Mouse (Mus musculus) testis, adult 2 months (tissue): Measurements from ENCODE around the gene 1700025G04Rik. TPM values are rescaled to one million over a fixed set of nuclear protein-coding genes. Genes with fewer than 3 reads are reported as not detected.

Source experiments
- H3K27ac ChIP-seq: fragments of 200-500 bp; 2 replicates; pipeline ENCODE4 v1.5.1; 2012; ENCODE audit warnings: low read depth, low read length; ENCODE audit not compliant: control insufficient read depth, insufficient read depth
- H3K27me3 ChIP-seq: fragments of 200-500 bp; 2 replicates; pipeline ENCODE4 v1.6.1; 2012; ENCODE audit warnings: mild to moderate bottlenecking, low read length, moderate library complexity; ENCODE audit not compliant: control insufficient read depth, insufficient read depth
- H3K36me3 ChIP-seq: fragments of 200-500 bp; 2 replicates; pipeline ENCODE4 v1.6.1; 2012; ENCODE audit warnings: mild to moderate bottlenecking, low read length; ENCODE audit not compliant: control insufficient read depth, insufficient read depth
- H3K4me1 ChIP-seq: fragments of 200-500 bp; 2 replicates; pipeline ENCODE4 v1.6.1; 2012; ENCODE audit warnings: low read length; ENCODE audit not compliant: control insufficient read depth, insufficient read depth
- H3K4me3 ChIP-seq: fragments of 200-500 bp; 2 replicates; pipeline ENCODE4 v1.5.1; 2012; ENCODE audit warnings: low read depth, mild to moderate bottlenecking, low read length, moderate library complexity, mixed read lengths; ENCODE audit not compliant: control insufficient read depth
- CTCF ChIP-seq: fragments of 200-500 bp; IDR thresholded peaks from 2 replicates; pipeline ENCODE4 v1.5.1; 2012; ENCODE audit warnings: low read depth, mild to moderate bottlenecking, inconsistent platforms, low read length, moderate library complexity; ENCODE audit not compliant: control insufficient read depth, insufficient read depth, insufficient replicate concordance
- POLR2A ChIP-seq: fragments of 200-500 bp; IDR thresholded peaks from 2 replicates; pipeline ENCODE4 v1.6.1; 2012; ENCODE audit warnings: low read depth, mild to moderate bottlenecking, inconsistent platforms, low read length, moderate library complexity; ENCODE audit not compliant: control insufficient read depth
- polyA plus RNA-seq: library from polyadenylated mRNA; depleted of rRNA; stranded (reverse); fragments of >200 nt; gene quantifications from 2 replicates; pipeline ENCODE4 v1.2.3, GENCODE M21; 2012

Gene 1700025G04Rik
- polyA plus RNA-seq, 1 experiment, result 12.0 TPM

DNA sequence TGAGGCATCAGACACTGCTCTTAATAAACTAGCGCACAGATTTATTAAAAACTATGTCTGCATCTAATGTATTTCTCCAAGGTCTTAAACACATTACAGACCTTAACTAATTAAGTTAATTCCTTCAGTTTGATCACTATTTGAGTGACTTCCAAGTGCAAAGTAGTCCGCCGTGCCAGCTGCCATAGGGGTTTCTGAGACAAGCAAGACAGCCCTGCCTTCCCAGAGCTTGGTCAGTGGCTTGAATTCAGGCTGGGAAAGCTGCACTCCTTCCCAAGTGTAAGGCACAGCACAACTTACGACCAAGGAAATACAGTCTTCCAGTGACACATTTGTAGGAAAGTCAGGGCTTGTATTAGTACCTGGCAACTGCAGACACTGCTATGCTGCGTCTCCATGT is 4.4 kb downstream of the 1700025G04Rik start:
- TF ChIP-seq CTCF, result no peak
- no peak for TF ChIP-seq POLR2A
- Histone ChIP-seq H3K27me3 (no peaks in the 10 kb centered on the region; the same call in 1 of the 2 replicates), H3K27ac (no peak overlapping the region), H3K4me3 (no peak overlapping the region), H3K36me3 (no peaks in the 10 kb centered on the region), H3K4me1 (peaks cover 10% of the 10 kb centered on the region)

DNA sequence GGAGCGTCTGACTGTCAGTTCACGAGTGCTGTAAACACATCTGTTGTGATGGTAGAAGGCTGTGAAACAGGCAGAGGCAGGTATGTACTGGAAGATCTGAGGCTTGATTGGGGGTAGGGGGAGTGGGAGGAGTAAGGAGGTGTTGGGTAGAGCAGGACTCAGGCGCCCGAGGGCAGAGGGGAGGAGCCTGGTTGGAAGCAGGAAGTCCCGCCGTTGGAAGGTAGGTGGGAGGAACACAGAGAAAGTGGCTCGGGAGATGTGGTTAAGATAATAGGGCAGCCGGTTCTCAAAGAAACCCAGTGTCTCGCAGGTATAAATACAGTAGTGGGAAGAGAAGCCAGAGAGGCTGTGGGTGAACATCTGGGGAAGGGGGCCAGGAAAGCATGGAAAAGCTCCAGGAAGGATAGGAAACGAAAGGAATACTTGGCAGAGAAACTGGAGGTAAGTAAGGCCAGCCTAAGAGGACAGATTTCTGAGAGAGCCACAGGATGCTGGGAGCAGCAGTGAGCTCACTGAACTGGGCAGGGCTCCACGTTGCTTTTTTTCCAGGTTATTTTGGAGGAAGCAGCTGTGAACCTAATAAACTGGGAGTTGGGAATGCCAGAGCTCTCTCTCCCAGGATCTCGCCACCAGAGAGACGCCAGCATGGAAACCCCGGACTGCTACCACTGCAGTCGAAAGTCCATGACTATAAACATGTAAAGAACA is 5.1 kb downstream of the 1700025G04Rik start:
- Histone ChIP-seq H3K4me1 (peaks cover 10% of the 10 kb centered on the region), H3K27ac (no peak overlapping the region; the same call in 1 of the 2 replicates), H3K4me3 (no peak overlapping the region; the same call in 1 of the 2 replicates)

DNA sequence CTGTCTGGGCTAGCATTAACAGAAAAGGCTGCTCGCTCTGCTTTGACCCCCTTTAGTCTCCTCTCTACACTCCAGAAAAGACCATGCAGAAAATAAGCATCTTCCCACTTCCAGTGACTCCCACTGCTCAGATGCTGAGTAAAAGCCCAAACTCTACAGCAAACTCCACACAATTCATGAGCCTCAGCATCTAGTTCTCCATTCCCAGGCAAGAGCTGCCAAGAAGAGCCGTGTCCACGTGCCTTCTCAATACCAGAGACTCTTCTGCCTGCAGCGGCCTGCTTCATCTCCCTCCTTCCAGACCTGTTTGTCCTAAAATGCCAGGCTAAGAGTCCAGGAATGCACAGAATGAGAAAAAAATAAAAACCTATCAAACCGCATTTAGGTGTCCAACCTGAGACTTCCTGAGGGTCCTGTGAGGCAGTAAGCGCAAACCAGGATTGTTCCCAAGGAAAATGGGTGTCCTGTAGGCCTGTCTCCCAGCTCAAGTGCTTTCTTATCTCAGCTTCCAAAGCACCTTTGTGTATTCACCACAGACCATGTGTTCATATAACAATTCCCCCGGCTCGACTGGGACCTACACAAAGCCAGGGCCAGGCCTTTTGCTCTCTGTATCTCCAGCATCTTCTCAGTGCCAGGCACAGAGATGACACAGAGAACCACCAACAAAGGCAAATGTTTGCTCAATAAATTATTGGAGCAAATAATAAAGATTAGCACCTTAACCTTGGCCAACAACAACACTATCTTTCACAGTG is 7.8 kb downstream of the 1700025G04Rik start:
- TF ChIP-seq CTCF (no peak), POLR2A (no peak)
- H3K4me3 ChIP-seq, result no peak overlapping the region
- H3K36me3 ChIP-seq, result no peaks in the 10 kb centered on the region
- H3K4me1 ChIP-seq, result peaks cover 10% of the 10 kb centered on the region
- H3K27me3 ChIP-seq, result no peaks in the 10 kb centered on the region
- H3K27ac ChIP-seq, result no peak overlapping the region

More for the DNA sequence above, 5.1 kb downstream of the 1700025G04Rik start:
- Histone ChIP-seq H3K27me3 (no peaks in the 10 kb centered on the region; the same call in 1 of the 2 replicates), H3K36me3 (no peaks in the 10 kb centered on the region)
- TF ChIP-seq CTCF (no peak), POLR2A (no peak)

DNA sequence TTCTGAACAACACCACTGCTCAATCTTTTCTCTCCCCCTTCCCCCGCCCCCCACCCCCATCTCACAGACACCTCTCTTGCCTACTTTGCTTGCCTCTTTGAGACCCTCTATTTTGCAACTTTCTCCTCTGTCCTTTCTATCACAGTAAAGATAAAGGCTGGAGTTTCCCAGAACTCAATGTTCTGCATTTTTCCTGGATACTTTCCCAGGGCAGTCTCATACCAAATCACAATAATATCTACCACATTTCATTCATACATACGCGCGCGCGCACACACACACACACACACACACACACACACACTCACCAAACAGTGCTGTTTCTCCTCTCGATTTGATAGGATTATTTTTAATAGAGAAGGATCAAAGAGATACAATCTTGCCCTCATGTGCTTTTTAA is 8.8 kb downstream of the 1700025G04Rik start:
- H3K36me3 ChIP-seq, result no peaks in the 10 kb centered on the region
- no peak overlapping the region for H3K4me3 ChIP-seq
- TF ChIP-seq CTCF, result no peak
- no peak for TF ChIP-seq POLR2A
- H3K27ac ChIP-seq, result no peak overlapping the region
- no peaks in the 10 kb centered on the region for H3K27me3 ChIP-seq
- H3K4me1 ChIP-seq, result peaks cover 10% of the 10 kb centered on the region

DNA sequence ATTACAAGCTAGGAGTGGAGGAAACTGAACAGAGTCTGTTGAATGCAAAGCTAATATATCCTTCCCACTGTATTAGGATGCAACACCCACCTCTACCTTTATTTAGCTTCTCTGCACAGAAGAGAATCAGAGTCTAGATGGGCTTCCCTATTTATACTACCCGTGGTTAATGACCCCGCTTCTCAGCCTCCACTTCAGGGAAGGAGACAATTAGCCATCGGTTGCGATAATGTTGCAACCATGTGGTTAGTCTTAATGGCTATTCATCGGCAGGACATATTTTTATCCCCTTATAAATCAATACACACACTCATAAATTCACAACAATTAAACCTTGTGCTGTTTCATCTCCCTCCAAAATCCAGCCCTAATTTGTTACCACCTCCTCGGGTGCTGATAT is 9.7 kb downstream of the 1700025G04Rik start:
- Histone ChIP-seq H3K27me3 (no peaks in the 10 kb centered on the region), H3K4me1 (peaks cover 10% of the 10 kb centered on the region), H3K4me3 (no peak overlapping the region), H3K27ac (no peak overlapping the region), H3K36me3 (no peaks in the 10 kb centered on the region)
- no peak for TF ChIP-seq POLR2A
- TF ChIP-seq CTCF, result no peak

DNA sequence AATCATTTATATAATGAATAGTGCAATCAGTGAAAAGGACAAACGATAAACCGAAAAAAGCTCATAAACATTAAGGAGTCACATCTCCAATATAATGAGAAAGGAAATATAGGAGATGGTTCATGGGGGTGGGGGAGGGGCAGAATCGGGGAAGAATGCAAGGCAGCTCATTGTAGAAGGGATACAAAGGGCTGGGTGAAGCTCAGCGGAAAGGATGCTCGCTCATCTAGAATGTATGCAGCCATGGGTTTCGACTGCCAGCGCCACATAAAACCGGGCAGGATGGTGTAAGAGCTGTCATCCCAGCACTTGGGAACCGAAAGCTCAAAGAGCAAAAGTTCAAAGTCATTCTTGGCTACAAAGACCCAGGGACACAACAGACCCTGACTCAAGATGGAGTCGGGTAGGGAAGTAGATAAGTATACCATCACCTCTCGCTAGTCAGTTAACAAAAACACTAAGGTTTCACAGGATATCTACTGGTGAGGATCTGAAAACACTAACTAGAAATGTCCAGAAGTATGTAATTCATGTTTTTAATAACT is 12.7 kb downstream of the 1700025G04Rik start:
- no peak overlapping the region for H3K4me3 ChIP-seq
- H3K27ac ChIP-seq, result no peak overlapping the region
- H3K27me3 ChIP-seq, result no peaks in the 10 kb centered on the region
- H3K36me3 ChIP-seq, result no peaks in the 10 kb centered on the region
- no peaks in the 10 kb centered on the region for H3K4me1 ChIP-seq
- no peak for TF ChIP-seq CTCF
- TF ChIP-seq POLR2A, result no peak

DNA sequence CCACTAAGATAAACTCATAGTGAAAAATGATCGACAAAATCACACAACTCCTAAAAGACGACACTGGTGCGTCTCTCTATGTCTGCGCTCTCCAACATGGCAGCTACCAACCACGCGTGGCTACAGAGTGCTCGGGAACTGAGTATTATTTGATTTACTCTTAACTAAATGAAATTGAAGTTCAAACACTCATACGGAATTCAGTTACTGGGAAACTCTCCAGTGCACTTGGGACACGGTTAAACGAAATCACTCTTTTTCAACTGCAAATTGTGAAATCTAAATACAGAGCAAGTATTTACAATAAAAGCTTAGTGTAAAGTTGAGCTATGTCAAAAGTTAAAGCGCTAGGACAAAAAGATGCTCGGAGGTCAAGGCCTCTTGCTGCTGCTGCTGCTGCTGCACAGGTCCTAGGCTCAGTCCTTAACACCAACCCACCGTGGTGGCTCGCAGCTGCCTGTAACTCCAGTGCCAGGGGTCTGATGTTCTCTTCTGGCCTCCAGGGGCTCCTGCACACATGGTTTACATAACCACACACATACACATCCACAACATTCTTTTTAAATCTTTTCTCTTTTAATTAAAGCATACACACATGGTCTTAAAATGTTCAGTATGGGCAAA is 13.6 kb downstream of the 1700025G04Rik start:
- Histone ChIP-seq H3K36me3 (no peaks in the 10 kb centered on the region), H3K27me3 (no peaks in the 10 kb centered on the region), H3K4me1 (no peaks in the 10 kb centered on the region), H3K4me3 (no peak overlapping the region), H3K27ac (no peak overlapping the region)
- TF ChIP-seq CTCF, result no peak
- TF ChIP-seq POLR2A, result no peak
